Mouse (Mus musculus) lung, adult 2 months (tissue): ENCODE measurements around the gene Slc41a2.

Experiments
- CTCF ChIP-seq: fragments of 200-500 bp; IDR thresholded peaks from 2 replicates; pipeline ENCODE4 v1.5.1; 2011; ENCODE audit warnings: mild to moderate bottlenecking, low read length, control low read depth; ENCODE audit not compliant: insufficient read depth
- POLR2A ChIP-seq: fragments of 200-500 bp; IDR thresholded peaks from 2 replicates; pipeline ENCODE4 v1.6.1; 2011; ENCODE audit warnings: low read depth, mild to moderate bottlenecking, control low read depth, low read length, borderline replicate concordance; ENCODE audit errors: extremely low read depth

GRCm38 (mm10) chr10:83244131-83244530 is 93.6 kb downstream of the Slc41a2 start:
- TF ChIP-seq CTCF (no peak), POLR2A (no peak)
